In genomic region chr11:102762248-102762647, GRCm38 (mm10) we compare ENCODE assay signal across 9 mouse cellular contexts. TPM values are rescaled to one million over a fixed set of nuclear protein-coding genes. Genes with fewer than 3 reads are reported as not detected.
DNase-seq lines count a peak whose midpoint lies in the region; ATAC-seq and TF ChIP-seq lines count a peak whose summit lies in the region.
"Had no signal": no experiment of that assay in that cellular context is flagged by ENCODE, and none has a peak within 500 bp of the region (broad histone marks: within the 10 kb centered on the region; RNA-seq: fewer than 3 reads in every experiment).

No protein-coding gene starts in this region.

- no peak for TF ChIP-seq CTCF in left cerebral cortex, adult 2 months (IDR thresholded peaks at IDR 0.05)

- H3K4me3 ChIP-seq in left cerebral cortex, adult 2 months: peak overlapping the region; percentile 95
- H3K4me3 ChIP-seq in embryonic facial prominence, embryonic 13.5 days: peak overlapping the region; percentile 66
- peak overlapping the region; percentile 65 for H3K4me3 ChIP-seq in intestine, embryonic 16.5 days (ENCODE audit: low read length)
- H3K4me3 ChIP-seq in neural tube, embryonic 13.5 days: peak overlapping the region; percentile 72

- intact Hi-C loops in left cerebral cortex, adult 2 months (cut with DNase I): no loop called here
- intact Hi-C loops in left cerebral cortex, postnatal 36 days (cut with DNase I): no loop called here

- DNase-seq in left cerebral cortex, adult 2 months (ENCODE audit: extremely low spot score in 1 of 2, low spot score in 2 of 2): no peak
- DNase-seq in left cerebral cortex, postnatal 36 days (ENCODE audit: low spot score in 2 of 2): no peak
- DNase-seq in urinary bladder, postnatal 10 days (ENCODE audit: low spot score): no peak
- no peak for DNase-seq in ovary, postnatal 10 days (ENCODE audit: low spot score)
- no peak for DNase-seq in ovary, postnatal 14 days (ENCODE audit: low spot score)
- DNase-seq: left cerebral cortex, postnatal 4 days had no signal

- H3K4me1 ChIP-seq in embryonic facial prominence, embryonic 13.5 days: peaks cover 17% of the 10 kb centered on the region
- H3K4me1 ChIP-seq in intestine, embryonic 16.5 days (ENCODE audit: control insufficient read depth, insufficient read depth, low read length): peaks cover 6% of the 10 kb centered on the region
- H3K4me1 ChIP-seq in neural tube, embryonic 13.5 days (replicated peaks): peaks cover 29% of the 10 kb centered on the region

- H3K36me3 ChIP-seq in embryonic facial prominence, embryonic 13.5 days: no peaks in the 10 kb centered on the region
- no peaks in the 10 kb centered on the region for H3K36me3 ChIP-seq in intestine, embryonic 16.5 days (ENCODE audit: control insufficient read depth, insufficient read depth, low read length)
- no peaks in the 10 kb centered on the region for H3K36me3 ChIP-seq in neural tube, embryonic 13.5 days

- H3K4me2 ChIP-seq in embryonic facial prominence, embryonic 13.5 days: peak overlapping the region; percentile 100
- peak overlapping the region; percentile 100 for H3K4me2 ChIP-seq in intestine, embryonic 16.5 days (ENCODE audit: low read depth, low read length)
- H3K4me2 ChIP-seq in neural tube, embryonic 13.5 days: peak overlapping the region; percentile 96

- peak overlapping the region; percentile 98 for H3K27ac ChIP-seq in left cerebral cortex, adult 2 months
- no peak overlapping the region for H3K27ac ChIP-seq in embryonic facial prominence, embryonic 13.5 days
- H3K27ac ChIP-seq in intestine, embryonic 16.5 days (ENCODE audit: low read length): no peak overlapping the region
- peak overlapping the region; percentile 87 for H3K27ac ChIP-seq in neural tube, embryonic 13.5 days (replicated peaks)

- peak overlapping the region; percentile 77 for H3K9ac ChIP-seq in embryonic facial prominence, embryonic 13.5 days
- peak overlapping the region; percentile 67; the same call in 1 of the 2 replicates for H3K9ac ChIP-seq in intestine, embryonic 16.5 days (ENCODE audit: low read depth, low read length)
- H3K9ac ChIP-seq in neural tube, embryonic 13.5 days: peak overlapping the region; percentile 94

- no peak; the same call in 1 of the 2 replicates for ATAC-seq in embryonic facial prominence, embryonic 13.5 days (ENCODE audit: insufficient number of reproducible peaks, insufficient read depth, low FRiP score, low TSS enrichment, low read depth)
- ATAC-seq in intestine, embryonic 16.5 days: no peak; the same call in 1 of the 2 replicates
- peak; percentile 30 for ATAC-seq in neural tube, embryonic 13.5 days (ENCODE audit: low read depth)

- peaks cover 44% of the 10 kb centered on the region for H3K27me3 ChIP-seq in embryonic facial prominence, embryonic 13.5 days
- H3K27me3 ChIP-seq in intestine, embryonic 16.5 days (replicated peaks; ENCODE audit: control insufficient read depth, insufficient read depth, low read length): peaks cover 14% of the 10 kb centered on the region; the same call in 1 of the 2 replicates
- H3K27me3 ChIP-seq in neural tube, embryonic 13.5 days: peaks cover 13% of the 10 kb centered on the region

- 10% methylated on average over 15 of the region's 15 CpGs for WGBS in embryonic facial prominence, embryonic 13.5 days
- WGBS in intestine, embryonic 16.5 days: 25% methylated on average over 15 of the region's 15 CpGs
- 7% methylated on average over 15 of the region's 15 CpGs for WGBS in neural tube, embryonic 13.5 days

- no peaks in the 10 kb centered on the region for H3K9me3 ChIP-seq in embryonic facial prominence, embryonic 13.5 days
- no peaks in the 10 kb centered on the region for H3K9me3 ChIP-seq in intestine, embryonic 16.5 days (ENCODE audit: control insufficient read depth, low read length)
- no peaks in the 10 kb centered on the region for H3K9me3 ChIP-seq in neural tube, embryonic 13.5 days

RNA-seq across cellular contexts. Expression of gene Adam11, which starts 1.0 kb away (rescaled TPM):
- total RNA-seq in left cerebral cortex, adult 2 months (2021): 100 to 1,000 TPM; 128 to 140 TPM
- 100 to 1,000 TPM; 129 to 139 TPM for total RNA-seq in left cerebral cortex, postnatal 36 days (2021)
- 13.8 and 14.4 TPM in 2 replicates for polyA plus RNA-seq in embryonic facial prominence, embryonic 13.5 days (2015; fragmentation: Nextera tagmentation; extraction: Ambion mirVana)
- 2.4 and 3.1 TPM in 2 replicates for polyA plus RNA-seq in intestine, embryonic 16.5 days (2015; fragmentation: Nextera tagmentation; extraction: Ambion mirVana)
- 40.1 and 47.0 TPM in 2 replicates for polyA plus RNA-seq in neural tube, embryonic 13.5 days (2015; fragmentation: Nextera tagmentation; extraction: Ambion mirVana)

RNA-seq across cellular contexts. Expression of gene Gjc1, which starts 57.3 kb away (rescaled TPM):
- total RNA-seq in left cerebral cortex, adult 2 months (2021): 1 to 10 TPM; 6.1 to 6.6 TPM
- 1 to 10 TPM; 6.0 to 7.5 TPM for total RNA-seq in left cerebral cortex, postnatal 36 days (2021)
- 75.7 and 81.9 TPM in 2 replicates for polyA plus RNA-seq in embryonic facial prominence, embryonic 13.5 days (2015; fragmentation: Nextera tagmentation; extraction: Ambion mirVana)
- polyA plus RNA-seq in intestine, embryonic 16.5 days (2015; fragmentation: Nextera tagmentation; extraction: Ambion mirVana): 24.9 and 26.2 TPM in 2 replicates
- 38.2 and 40.5 TPM in 2 replicates for polyA plus RNA-seq in neural tube, embryonic 13.5 days (2015; fragmentation: Nextera tagmentation; extraction: Ambion mirVana)

Comparison
In these comparisons a context has a peak if more than half of its experiments do, and no peak if none do; other contexts are left out.
1. H3K27ac ChIP-seq: peak in left cerebral cortex, adult 2 months (single experiment) and neural tube, embryonic 13.5 days (single experiment); none in embryonic facial prominence, embryonic 13.5 days (single experiment) and intestine, embryonic 16.5 days (single experiment).
2. Peak in every context shown above with its lines, with median percentiles within 50 percentile points of each other: H3K4me3 ChIP-seq, H3K4me2 ChIP-seq and H3K9ac ChIP-seq.